Comparison of ENCODE assay signal across 11 mouse cellular contexts in the genomic region with DNA sequence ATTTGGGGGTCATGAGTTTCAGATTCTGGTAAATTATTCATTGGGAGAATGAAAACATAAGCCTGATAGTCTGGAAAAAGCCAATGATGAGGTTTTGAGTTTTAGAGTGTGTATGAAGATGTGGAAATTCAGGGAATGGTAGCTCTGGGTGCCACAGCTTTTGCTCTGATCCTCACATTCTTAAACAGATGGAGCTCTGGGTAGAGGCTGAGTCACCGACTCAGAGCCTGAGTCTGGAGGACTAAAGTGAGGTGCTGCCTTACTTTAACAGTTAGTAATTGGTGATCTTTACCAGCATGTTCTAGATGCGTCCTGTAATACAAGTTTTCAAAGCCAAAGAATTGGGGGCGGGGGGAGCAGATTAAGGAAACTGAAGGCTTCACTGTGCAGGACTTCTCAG.
"Had no signal": no experiment of that assay in that cellular context is flagged by ENCODE, and none has a peak within 500 bp of the region (broad histone marks: within the 10 kb centered on the region; RNA-seq: fewer than 3 reads in every experiment).

No protein-coding gene starts in this region.

- DNase-seq: retina, postnatal 1 day; right cerebral cortex, postnatal 14 days; right cerebral cortex, postnatal 25 days; right cerebral cortex, postnatal 4 days; spleen, adult 18-20 months; thymus, adult 18-20 months; thymus, adult 2 months; thymus, postnatal 14 days; thymus, postnatal 25 days; thymus, postnatal 36 days; thymus, postnatal 4 days had no signal
